9 mouse cellular contexts compared by ENCODE assay signal in genomic region chr14:32464601-32465505, GRCm38 (mm10). TPM values are rescaled to one million over a fixed set of nuclear protein-coding genes. Genes with fewer than 3 reads are reported as not detected.
DNase-seq lines count a peak whose midpoint lies in the region; ATAC-seq and TF ChIP-seq lines count a peak whose summit lies in the region.
"Had no signal": no experiment of that assay in that cellular context is flagged by ENCODE, and none has a peak within 500 bp of the region (broad histone marks: within the 10 kb centered on the region; RNA-seq: fewer than 3 reads in every experiment).

Slc18a3 (minus strand) TSS chr14:32464850.

- H3K27ac ChIP-seq in intestine, postnatal 0 days (ENCODE audit: low read depth, low read length), result no peak within 1 kb of the TSS
- no peak within 1 kb of the TSS for H3K27ac ChIP-seq in stomach, embryonic 14.5 days (ENCODE audit: low read length)

- H3K4me2 ChIP-seq in intestine, postnatal 0 days (replicated peaks; ENCODE audit: low read depth), result peak within 1 kb of the TSS; percentile 50
- H3K4me2 ChIP-seq in stomach, embryonic 14.5 days (replicated peaks; ENCODE audit: low read depth, low read length), result peak within 1 kb of the TSS; percentile 63

- under 1% methylated on average over 65 of the region's 70 CpGs for WGBS in intestine, postnatal 0 days
- 1% methylated on average over 58 of the region's 70 CpGs for WGBS in stomach, embryonic 14.5 days

- peaks cover 21% of the 10 kb centered on the region for H3K4me1 ChIP-seq in megakaryocyte, embryonic 14.5 days
- H3K4me1 ChIP-seq in intestine, postnatal 0 days (replicated peaks; ENCODE audit: control insufficient read depth, insufficient read depth, low read length), result no peaks in the 10 kb centered on the region
- H3K4me1 ChIP-seq in stomach, embryonic 14.5 days (ENCODE audit: control insufficient read depth, insufficient read depth, low read length), result 0 out of 2 replicates have a peak, but pooled peaks cover 3% of the 10 kb centered on the region

- DNase-seq in adrenal gland, postnatal 10 days, result peak; percentile 7
- no peak for DNase-seq in adrenal gland, postnatal 4 days (ENCODE audit: low spot score in 2 of 2)
- no peak for DNase-seq in gastrocnemius, postnatal 4 days (ENCODE audit: low spot score in 2 of 2)
- no peak for DNase-seq in layer of hippocampus, adult 9-11 months
- DNase-seq: kidney, adult 9 months had no signal

- H3K9ac ChIP-seq in intestine, postnatal 0 days (ENCODE audit: low read depth, low read length), result no peak within 1 kb of the TSS
- no peak within 1 kb of the TSS for H3K9ac ChIP-seq in stomach, embryonic 14.5 days (replicated peaks; ENCODE audit: low read depth, low read length)

- H3K9me3 ChIP-seq in megakaryocyte, embryonic 14.5 days, result peaks cover 12% of the 10 kb centered on the region; the same call in 1 of the 2 replicates
- H3K9me3 ChIP-seq in intestine, postnatal 0 days (ENCODE audit: control insufficient read depth), result no peaks in the 10 kb centered on the region
- H3K9me3 ChIP-seq in stomach, embryonic 14.5 days (ENCODE audit: control insufficient read depth, low read depth, low read length), result no peaks in the 10 kb centered on the region

- peaks cover 93% of the 10 kb centered on the region for H3K27me3 ChIP-seq in megakaryocyte, embryonic 14.5 days (replicated peaks)
- peaks cover 74% of the 10 kb centered on the region for H3K27me3 ChIP-seq in intestine, postnatal 0 days (replicated peaks; ENCODE audit: control insufficient read depth, insufficient read depth, low read length)
- peaks cover 58% of the 10 kb centered on the region for H3K27me3 ChIP-seq in stomach, embryonic 14.5 days (ENCODE audit: control insufficient read depth, insufficient read depth, low read length)

- TF ChIP-seq CTCF in intestine, postnatal 0 days (IDR thresholded peaks at IDR 0.05; ENCODE audit: low read depth), result no peak

- H3K4me3 ChIP-seq in megakaryocyte, embryonic 14.5 days (replicated peaks), result peak within 1 kb of the TSS; percentile 47
- H3K4me3 ChIP-seq in intestine, postnatal 0 days (ENCODE audit: low read depth, low read length), result peak within 1 kb of the TSS; percentile 27
- peak within 1 kb of the TSS; percentile 35 for H3K4me3 ChIP-seq in stomach, embryonic 14.5 days (ENCODE audit: low read depth, low read length)

- H3K36me3 ChIP-seq in megakaryocyte, embryonic 14.5 days (replicated peaks; ENCODE audit: low read length), result no peaks in the 10 kb centered on the region
- no peaks in the 10 kb centered on the region for H3K36me3 ChIP-seq in intestine, postnatal 0 days (ENCODE audit: control insufficient read depth, insufficient read depth)
- no peaks in the 10 kb centered on the region for H3K36me3 ChIP-seq in stomach, embryonic 14.5 days (ENCODE audit: control insufficient read depth, insufficient read depth, low read length)

- ATAC-seq in megakaryocyte, adult 5-6 weeks (ENCODE audit: poor library complexity, severe bottlenecking), result no peak
- ATAC-seq in intestine, postnatal 0 days, result no peak
- no peak for ATAC-seq in stomach, embryonic 14.5 days (ENCODE audit: insufficient number of reproducible peaks, insufficient read depth, low FRiP score, low read depth)

RNA-seq across cellular contexts. Expression of gene Slc18a3, which starts in this region (rescaled TPM):
- total RNA-seq in adrenal gland, postnatal 10 days (2021), result under 1 TPM; 0.09 to 0.36 TPM
- under 1 TPM; 0.34 to 0.36 TPM for total RNA-seq in adrenal gland, postnatal 4 days (2021)
- not detected in 2 replicates for polyA plus RNA-seq in megakaryocyte, embryonic 14.5 days (2012; ENCODE audit: insufficient read depth, low replicate concordance)
- not detected in 2 replicates for total RNA-seq in megakaryocyte, adult 5-6 weeks (2015)
- not detected in 2 replicates for total RNA-seq in megakaryocyte, adult 5-6 weeks (2017)
- polyA plus RNA-seq in intestine, postnatal 0 days (2015; fragmentation: Nextera tagmentation; extraction: Ambion mirVana), result 5.5 and 5.8 TPM in 2 replicates
- 4.9 and 5.5 TPM in 2 replicates for polyA plus RNA-seq in stomach, embryonic 14.5 days (2014; fragmentation: Nextera tagmentation; extraction: Ambion mirVana)
- not detected for total RNA-seq in gastrocnemius, postnatal 4 days (2021)

Comparison
In these comparisons a context has a peak if more than half of its experiments do, and no peak if none do; other contexts are left out.
1. Peak in DNase-seq in adrenal gland, postnatal 10 days; RNA of the gene not detected or under 1 TPM.